Comparison of ENCODE assay signal across 8 mouse cellular contexts in genomic region chr4:95051311-95051871, GRCm38 (mm10). TPM values are rescaled to one million over a fixed set of nuclear protein-coding genes. Genes with fewer than 3 reads are reported as not detected.
DNase-seq lines count a peak whose midpoint lies in the region; ATAC-seq and TF ChIP-seq lines count a peak whose summit lies in the region.

No protein-coding gene starts in this region.

- H3K9me3 ChIP-seq in intestine, embryonic 15.5 days, result no peaks in the 10 kb centered on the region
- no peaks in the 10 kb centered on the region for H3K9me3 ChIP-seq in liver, embryonic 11.5 days (ENCODE audit: control insufficient read depth, low read length)
- no peaks in the 10 kb centered on the region for H3K9me3 ChIP-seq in midbrain, postnatal 0 days (ENCODE audit: low read length)
- no peaks in the 10 kb centered on the region for H3K9me3 ChIP-seq in stomach, embryonic 15.5 days

- peak overlapping the region; percentile 77 for H3K4me2 ChIP-seq in intestine, embryonic 15.5 days (replicated peaks)
- peak overlapping the region; percentile 97 for H3K4me2 ChIP-seq in liver, embryonic 11.5 days
- H3K4me2 ChIP-seq in midbrain, postnatal 0 days (ENCODE audit: low read depth, low read length, poor library complexity, severe bottlenecking), result peak overlapping the region; percentile 93
- peak overlapping the region; percentile 78 for H3K4me2 ChIP-seq in stomach, embryonic 15.5 days

- TF ChIP-seq CTCF in midbrain, postnatal 0 days (IDR thresholded peaks at IDR 0.05), result no peak

- WGBS in intestine, embryonic 15.5 days, result under 1% methylated on average over 54 of the region's 54 CpGs
- under 1% methylated on average over 54 of the region's 54 CpGs for WGBS in liver, embryonic 11.5 days
- under 1% methylated on average over 44 of the region's 54 CpGs for WGBS in midbrain, postnatal 0 days
- WGBS in stomach, embryonic 15.5 days, result under 1% methylated on average over 54 of the region's 54 CpGs

- no peaks in the 10 kb centered on the region for H3K36me3 ChIP-seq in intestine, embryonic 15.5 days
- H3K36me3 ChIP-seq in liver, embryonic 11.5 days (ENCODE audit: control insufficient read depth, insufficient read depth, low read length), result no peaks in the 10 kb centered on the region
- H3K36me3 ChIP-seq in midbrain, postnatal 0 days (ENCODE audit: insufficient read depth, low read length), result no peaks in the 10 kb centered on the region
- H3K36me3 ChIP-seq in stomach, embryonic 15.5 days, result no peaks in the 10 kb centered on the region

- peak overlapping the region; percentile 99 for H3K27ac ChIP-seq in intestine, embryonic 15.5 days
- peak overlapping the region; percentile 83 for H3K27ac ChIP-seq in liver, embryonic 11.5 days (ENCODE audit: low read depth, low read length)
- peak overlapping the region; percentile 87 for H3K27ac ChIP-seq in midbrain, postnatal 0 days (ENCODE audit: low read depth, low read length)
- H3K27ac ChIP-seq in stomach, embryonic 15.5 days, result peak overlapping the region; percentile 97

- H3K4me1 ChIP-seq in intestine, embryonic 15.5 days (replicated peaks), result peaks cover 11% of the 10 kb centered on the region
- H3K4me1 ChIP-seq in liver, embryonic 11.5 days (replicated peaks; ENCODE audit: control insufficient read depth, insufficient read depth, low read length), result peaks cover 4% of the 10 kb centered on the region
- H3K4me1 ChIP-seq in midbrain, postnatal 0 days (ENCODE audit: insufficient read depth, low read length), result peaks cover 7% of the 10 kb centered on the region; the same call in 1 of the 2 replicates
- H3K4me1 ChIP-seq in stomach, embryonic 15.5 days, result 0 out of 2 replicates have a peak, but pooled peaks cover 16% of the 10 kb centered on the region

- no peak for DNase-seq in cerebellum, adult 11 months
- DNase-seq in cerebellum, postnatal 10 days, result peak; percentile 72
- peak; percentile 35 to 42 for DNase-seq in frontal cortex, postnatal 25 days (ENCODE audit: low spot score in 2 of 2)
- DNase-seq in liver, embryonic 11.5 days (ENCODE audit: low spot score), result peak; percentile 77
- peak; percentile 55 for DNase-seq in midbrain, postnatal 0 days (ENCODE audit: low spot score)

- ATAC-seq in cerebellum, adult (ENCODE audit: insufficient number of reproducible peaks, low FRiP score, low TSS enrichment), result 0 out of 2 replicates have a peak, but pooled peaks have one; percentile 1
- no peak for ATAC-seq in intestine, embryonic 15.5 days
- peak; percentile 3; the same call in 1 of the 2 replicates for ATAC-seq in liver, embryonic 11.5 days (replicated peaks; ENCODE audit: low FRiP score)
- ATAC-seq in midbrain, postnatal 0 days (ENCODE audit: low FRiP score), result peak; percentile 2; the same call in 1 of the 2 replicates
- ATAC-seq in stomach, embryonic 15.5 days (ENCODE audit: insufficient read depth, low FRiP score, low read depth), result no peak

- H3K9ac ChIP-seq in intestine, embryonic 15.5 days, result peak overlapping the region; percentile 86
- peak overlapping the region; percentile 71 for H3K9ac ChIP-seq in liver, embryonic 11.5 days (ENCODE audit: low read depth, low read length)
- peak overlapping the region; percentile 68 for H3K9ac ChIP-seq in midbrain, postnatal 0 days (replicated peaks; ENCODE audit: low read length, poor library complexity, severe bottlenecking)
- H3K9ac ChIP-seq in stomach, embryonic 15.5 days, result peak overlapping the region; percentile 83

- H3K4me3 ChIP-seq in intestine, embryonic 15.5 days (replicated peaks), result peak overlapping the region; percentile 87
- peak overlapping the region; percentile 64 for H3K4me3 ChIP-seq in liver, embryonic 11.5 days (ENCODE audit: low read depth, low read length)
- peak overlapping the region; percentile 62 for H3K4me3 ChIP-seq in midbrain, postnatal 0 days (ENCODE audit: low read depth, low read length)
- peak overlapping the region; percentile 66 for H3K4me3 ChIP-seq in stomach, embryonic 15.5 days (replicated peaks)

- H3K27me3 ChIP-seq in intestine, embryonic 15.5 days (replicated peaks), result no peaks in the 10 kb centered on the region
- peaks cover 2% of the 10 kb centered on the region; the same call in 1 of the 2 replicates for H3K27me3 ChIP-seq in liver, embryonic 11.5 days (replicated peaks; ENCODE audit: control insufficient read depth, insufficient read depth, low read length)
- H3K27me3 ChIP-seq in midbrain, postnatal 0 days (ENCODE audit: insufficient read depth, low read length), result no peaks in the 10 kb centered on the region
- no peaks in the 10 kb centered on the region for H3K27me3 ChIP-seq in stomach, embryonic 15.5 days (replicated peaks)

RNA-seq across cellular contexts. Expression of gene Jun, which starts 0.6 kb away (rescaled TPM):
- polyA plus RNA-seq in intestine, embryonic 15.5 days (2015; fragmentation: Nextera tagmentation; extraction: Ambion mirVana), result 83.6 and 88.6 TPM in 2 replicates
- 16.4 and 20.7 TPM in 2 replicates for polyA plus RNA-seq in liver, embryonic 11.5 days (2014; fragmentation: Nextera tagmentation; extraction: Ambion mirVana)
- 60.2 and 62.7 TPM in 2 replicates for total RNA-seq in midbrain, postnatal 0 days (2014; rRNA removed)
- 37.9 and 40.5 TPM in 2 replicates for polyA plus RNA-seq in midbrain, postnatal 0 days (2015; fragmentation: Nextera tagmentation; extraction: Ambion mirVana)
- 102 and 103 TPM in 2 replicates for polyA plus RNA-seq in stomach, embryonic 15.5 days (2015; fragmentation: Nextera tagmentation; extraction: Ambion mirVana)

Comparison
In these comparisons a context has a peak if more than half of its experiments do, and no peak if none do; other contexts are left out.
1. ATAC-seq: peak in cerebellum, adult (single experiment), liver, embryonic 11.5 days (single experiment) and midbrain, postnatal 0 days (single experiment); none in intestine, embryonic 15.5 days (single experiment) and stomach, embryonic 15.5 days (single experiment).
2. Peak in every context shown above with its lines, with median percentiles within 50 percentile points of each other: H3K27ac ChIP-seq, H3K4me2 ChIP-seq, H3K4me3 ChIP-seq and H3K9ac ChIP-seq.